24 mouse cellular contexts compared by ENCODE assay signal in genomic region chr3:52274475-52274874, GRCm38 (mm10). TPM values are rescaled to one million over a fixed set of nuclear protein-coding genes. Genes with fewer than 3 reads are reported as not detected.
A peak's percentile ranks its signal among the peaks of the same experiment; 100 is the strongest.
DNase-seq lines count a peak whose midpoint lies in the region; ATAC-seq and TF ChIP-seq lines count a peak whose summit lies in the region.
"Had no signal": no experiment of that assay in that cellular context is flagged by ENCODE, and none has a peak within 500 bp of the region (broad histone marks: within the 10 kb centered on the region; RNA-seq: fewer than 3 reads in every experiment).

No protein-coding gene starts in this region.

- no peak for ATAC-seq in forebrain, embryonic 12.5 days (ENCODE audit: low FRiP score)
- ATAC-seq: activated CD4-positive, CD25-positive, alpha-beta regulatory T cell, adult 4 months; forebrain, embryonic 14.5 days; forebrain, postnatal 0 days; hindbrain, postnatal 0 days had no signal

- H3K9me3 ChIP-seq in forebrain, embryonic 12.5 days = no peaks in the 10 kb centered on the region
- H3K9me3 ChIP-seq: forebrain, embryonic 10.5 days; heart, embryonic 10.5 days; heart, embryonic 13.5 days had no signal

- peak; percentile 62 for DNase-seq in liver, adult 2 months (ENCODE audit: extremely low read depth, low read depth, low spot score)
- no peak for DNase-seq in liver
- DNase-seq in 416B (ENCODE audit: low read depth) = peak; percentile 28
- DNase-seq in adipocyte (ENCODE audit: low spot score) = peak; percentile 39
- peak; percentile 51 for DNase-seq in induced T-regulatory cell, adult 2 months (ENCODE audit: low read depth)
- no peak for DNase-seq in thymus, postnatal 25 days
- DNase-seq in urinary bladder, postnatal 4 days (ENCODE audit: low spot score in 2 of 2) = no peak
- DNase-seq: adrenal gland, postnatal 14 days; cerebellum, adult 11-12 months; cerebellum, adult 8-10 months; cerebellum, postnatal 14 days; forebrain, postnatal 0 days; gastrocnemius, postnatal 25 days; heart, adult 18-20 months; heart, postnatal 14 days; heart, postnatal 4 days had no signal

- H3K27ac ChIP-seq in liver, adult 2 months (replicated peaks; ENCODE audit: insufficient read depth, low read depth, low read length) = no peak overlapping the region
- no peak overlapping the region for H3K27ac ChIP-seq in forebrain, embryonic 12.5 days
- H3K27ac ChIP-seq: forebrain, embryonic 10.5 days; heart, embryonic 10.5 days; heart, embryonic 13.5 days; hindbrain, embryonic 14.5 days; hindbrain, postnatal 0 days had no signal

- TF ChIP-seq POLR2A in liver, adult 2 months (IDR thresholded peaks at IDR 0.05; ENCODE audit: extremely low read depth, insufficient read depth, low read length) = no peak

- no peaks in the 10 kb centered on the region for H3K27me3 ChIP-seq in liver, adult 2 months (ENCODE audit: control insufficient read depth, insufficient read depth, low read length)
- H3K27me3 ChIP-seq in forebrain, embryonic 12.5 days = peaks cover 12% of the 10 kb centered on the region
- H3K27me3 ChIP-seq: heart, embryonic 13.5 days had no signal

- H3K79me2 ChIP-seq in liver, adult 2 months (ENCODE audit: control insufficient read depth, insufficient read depth, low read length) = peaks cover 58% of the 10 kb centered on the region

- H3K4me1 ChIP-seq in liver, adult 2 months (ENCODE audit: control insufficient read depth, insufficient read depth, low read length) = peaks cover 38% of the 10 kb centered on the region
- peaks cover 7% of the 10 kb centered on the region for H3K4me1 ChIP-seq in forebrain, embryonic 12.5 days

- no peak overlapping the region for H3K9ac ChIP-seq in liver, adult 2 months (ENCODE audit: low read depth, low read length)
- no peak overlapping the region for H3K9ac ChIP-seq in forebrain, embryonic 12.5 days
- H3K9ac ChIP-seq: forebrain, postnatal 0 days; heart, embryonic 13.5 days; hindbrain, embryonic 14.5 days had no signal

- no peak for TF ChIP-seq CTCF in liver, adult 2 months (IDR thresholded peaks at IDR 0.05; ENCODE audit: low read depth, low read length)

- H3K4me3 ChIP-seq in liver, adult 2 months (ENCODE audit: insufficient read depth, low read depth, low read length) = no peak overlapping the region
- no peak overlapping the region for H3K4me3 ChIP-seq in forebrain, embryonic 12.5 days (replicated peaks)
- H3K4me3 ChIP-seq: forebrain, embryonic 10.5 days; heart, embryonic 10.5 days; heart, embryonic 13.5 days had no signal

- no peak overlapping the region for H3K4me2 ChIP-seq in forebrain, embryonic 12.5 days
- H3K4me2 ChIP-seq: heart, embryonic 13.5 days; hindbrain, embryonic 14.5 days had no signal

- no peaks in the 10 kb centered on the region for H3K36me3 ChIP-seq in liver, adult 2 months (ENCODE audit: control insufficient read depth, insufficient read depth, low read length)
- no peaks in the 10 kb centered on the region for H3K36me3 ChIP-seq in forebrain, embryonic 12.5 days (replicated peaks)
- H3K36me3 ChIP-seq: forebrain, embryonic 10.5 days; heart, embryonic 10.5 days had no signal

RNA-seq across cellular contexts. Expression of gene Foxo1, which starts 6.3 kb away (rescaled TPM):
- 6.5 and 10.3 TPM in 2 replicates for total RNA-seq in liver, adult 2 months (2014; rRNA removed)
- 5.8 and 7.4 TPM in 2 replicates for polyA plus RNA-seq in liver, adult 2 months (2012; rRNA removed)
- 2.9 and 3.4 TPM in 2 replicates for polyA plus RNA-seq in forebrain, embryonic 12.5 days (2016; fragmentation: Nextera tagmentation; extraction: Ambion mirVana)

Comparison
In these comparisons a context has a peak if more than half of its experiments do, and no peak if none do; other contexts are left out.
1. DNase-seq: peak in liver, adult 2 months (single experiment), 416B (single experiment), adipocyte (single experiment) and induced T-regulatory cell, adult 2 months (single experiment); none in liver (single experiment), thymus, postnatal 25 days (single experiment) and urinary bladder, postnatal 4 days (0 of 2).